Mouse (Mus musculus) induced T-regulatory cell, adult 2 months (primary cell): ENCODE measurements at regions not wholly inside any gene's neighbourhood (a gene's known extent, or its start where the extent isn't known, plus 50 kb on each side); places are given as distances from the start of the nearest gene placed in this dataset.

Experiments
- DNase-seq: peaks from one replicate; pipeline ENCODE4 v3.0.0-alpha.2; 2012; ENCODE audit warnings: low read depth

DNA sequence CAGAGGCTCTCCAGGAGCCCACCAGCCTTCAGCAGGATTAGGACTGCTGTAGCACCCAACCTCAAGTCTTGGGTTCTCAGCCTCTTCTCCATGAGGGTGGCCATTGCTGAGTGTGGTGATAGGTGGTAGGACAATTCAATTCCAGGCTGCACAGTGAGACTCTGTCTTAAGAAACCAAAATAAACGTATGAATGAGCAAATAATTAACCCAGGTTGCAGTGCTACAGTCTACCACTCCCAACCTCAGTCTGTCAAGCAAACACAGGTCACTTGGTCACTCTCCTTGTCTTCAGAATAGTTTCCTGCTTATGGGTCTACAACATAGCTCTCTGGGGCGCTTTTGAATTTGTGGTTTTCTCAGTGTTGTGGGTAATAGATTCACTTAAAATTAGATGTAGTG is 499.8 kb downstream of the Cdh26 start:
- DNase-seq: no peak

DNA sequence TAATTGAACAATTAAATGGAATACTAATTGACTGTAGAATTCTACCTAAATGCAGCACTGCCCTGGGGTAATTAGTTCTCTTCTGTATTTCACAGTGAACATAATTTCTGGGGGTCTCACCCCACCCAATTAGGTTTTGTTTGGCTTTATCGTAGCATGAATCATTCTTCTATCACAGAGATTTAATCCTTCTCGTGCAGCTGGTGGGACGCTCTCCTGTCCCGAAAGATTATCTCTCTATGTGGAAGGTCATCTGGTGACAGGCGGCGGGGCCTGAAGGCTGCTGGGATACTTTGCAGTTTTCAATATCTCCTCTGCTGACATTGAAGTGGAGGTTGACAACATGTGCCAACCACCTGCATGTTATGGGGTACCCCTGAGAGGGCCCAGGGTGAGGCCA is 493.8 kb upstream of the Cdh4 start:
- DNase-seq: no peak

GRCm38 (mm10) chr2:178949103-178949502 is 493.1 kb upstream of the Cdh4 start:
- no peak for DNase-seq

DNA sequence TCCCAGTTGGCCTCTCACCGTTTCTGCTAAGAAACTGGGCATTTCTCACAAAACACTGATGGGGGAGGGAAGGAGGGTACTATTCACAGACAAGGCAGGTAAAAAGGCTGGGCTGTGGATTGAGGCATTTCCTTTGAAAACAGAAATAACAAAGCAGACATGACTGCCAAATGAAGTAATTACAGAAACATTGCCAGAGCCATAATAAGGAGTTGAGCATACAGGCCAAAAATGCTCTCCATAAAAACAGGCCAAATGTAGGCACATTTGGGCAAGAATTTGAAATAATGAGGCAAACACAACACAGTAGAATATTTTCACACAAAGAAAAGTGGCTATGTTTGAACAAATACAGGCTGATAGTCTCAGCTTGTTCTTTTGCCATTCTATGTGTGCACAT is 491.9 kb upstream of the Cdh4 start:
- DNase-seq: no peak

GRCm38 (mm10) chr2:178954420-178955067 is 487.7 kb upstream of the Cdh4 start:
- DNase-seq: no peak

DNA sequence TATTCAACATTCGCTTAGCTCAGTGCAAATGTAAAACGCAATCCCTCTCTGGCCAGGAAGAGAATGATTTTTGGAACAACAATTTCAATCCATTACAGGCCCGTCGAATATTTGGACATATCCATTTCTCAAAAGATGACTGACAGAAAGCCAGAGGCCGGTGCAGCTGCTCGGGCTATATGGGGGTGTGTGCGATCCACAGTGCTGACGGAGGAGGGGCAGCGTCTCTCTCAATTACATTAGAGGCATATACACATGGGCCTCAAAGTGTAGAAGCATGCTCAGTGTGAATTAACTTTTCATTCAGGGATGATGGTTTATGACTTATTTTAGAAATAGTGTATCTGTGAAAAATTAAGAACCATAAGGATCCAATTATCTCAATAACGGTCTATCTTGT is 483.4 kb upstream of the Cdh4 start:
- no peak for DNase-seq

- no peak for DNase-seq
Observed at GRCm38 (mm10) chr2:178959603-178960002, 482.6 kb upstream of the Cdh4 start.

DNA sequence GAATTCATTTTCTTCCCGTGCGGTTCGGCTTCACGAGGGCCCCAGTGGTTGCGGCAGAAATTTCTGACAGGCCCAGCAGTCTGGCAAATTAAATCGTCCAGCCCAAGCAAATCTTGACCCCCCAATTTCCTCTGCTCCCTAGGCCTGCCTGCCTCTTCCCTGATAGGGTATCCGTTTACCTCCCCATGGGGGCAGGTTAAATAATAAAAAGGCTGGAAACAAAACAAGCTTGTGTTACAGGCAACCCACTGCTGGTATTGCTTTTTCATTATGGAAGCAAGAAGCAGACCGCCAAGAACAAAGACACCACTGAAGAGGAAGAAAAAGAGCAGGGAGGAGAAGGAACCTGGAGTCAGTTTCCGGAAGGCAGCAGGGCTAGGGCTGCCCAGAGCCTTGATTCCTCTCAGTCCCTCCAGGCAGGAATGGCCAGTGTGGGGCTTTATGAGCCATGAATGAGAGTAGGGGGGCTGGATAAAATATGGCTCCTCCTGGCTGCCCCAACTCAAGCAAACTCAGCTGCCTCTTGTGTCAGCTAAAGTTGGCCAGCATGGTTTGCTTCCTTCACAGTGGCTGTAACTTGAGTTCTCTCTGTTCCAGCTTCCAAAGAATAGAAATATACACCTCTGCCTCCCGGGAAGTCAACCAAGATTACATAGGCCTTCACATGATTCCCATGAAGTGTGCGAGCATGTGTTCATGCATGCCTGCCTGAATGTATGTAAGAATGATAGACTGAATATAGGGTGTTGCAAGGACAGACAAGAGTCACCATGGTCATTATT is 474.5 kb upstream of the Cdh4 start:
- DNase-seq: no peak

- DNase-seq: no peak
Observed at GRCm38 (mm10) chr2:178969732-178970131, 472.5 kb upstream of the Cdh4 start.

GRCm38 (mm10) chr2:178975366-178975765 is 466.9 kb upstream of the Cdh4 start:
- no peak for DNase-seq

- DNase-seq: no peak
Observed at GRCm38 (mm10) chr2:178976046-178976445, 466.2 kb upstream of the Cdh4 start.

DNA sequence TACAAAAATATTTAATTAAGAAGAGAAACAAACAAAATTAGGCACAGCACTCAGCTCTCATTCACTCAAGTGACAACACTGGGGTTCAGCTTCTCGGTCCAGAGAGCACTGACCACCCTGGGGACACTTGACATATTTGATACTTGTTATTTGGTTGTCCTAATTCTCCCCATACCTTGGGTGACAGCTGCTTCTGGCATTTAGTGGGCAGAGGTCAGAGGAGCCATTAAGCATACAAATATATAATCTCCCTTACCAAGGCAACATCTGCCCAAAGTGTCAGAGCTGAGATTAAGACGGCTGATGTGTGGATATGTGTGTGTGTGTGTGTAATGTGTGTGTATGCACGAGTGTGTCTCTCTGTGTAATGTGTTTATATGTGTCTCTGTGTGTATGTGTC is 465.7 kb upstream of the Cdh4 start:
- DNase-seq: no peak

DNA sequence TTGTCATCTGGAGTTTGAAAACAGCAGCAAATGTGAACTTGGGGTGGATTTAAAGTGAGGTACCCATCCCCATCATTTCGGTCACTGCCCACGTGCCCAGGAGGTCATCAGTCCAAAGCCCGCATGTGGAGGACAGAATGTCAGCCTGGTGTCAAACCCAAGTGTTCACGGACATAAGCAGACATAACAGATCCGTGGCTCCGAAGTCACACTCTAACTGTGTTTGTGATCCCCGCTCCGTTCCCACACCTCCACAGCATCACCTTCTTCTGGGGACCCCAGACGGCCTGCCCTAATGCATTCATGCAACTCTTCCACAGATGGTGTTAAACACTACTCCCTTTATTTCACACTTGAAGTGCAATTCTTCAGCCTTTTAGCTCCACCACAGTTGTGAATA is 462.8 kb upstream of the Cdh4 start:
- DNase-seq: no peak

GRCm38 (mm10) chr2:178981736-178982502 is 460.3 kb upstream of the Cdh4 start:
- DNase-seq: no peak

- no peak for DNase-seq
Observed at GRCm38 (mm10) chr2:178983801-178984200, 458.4 kb upstream of the Cdh4 start.

DNA sequence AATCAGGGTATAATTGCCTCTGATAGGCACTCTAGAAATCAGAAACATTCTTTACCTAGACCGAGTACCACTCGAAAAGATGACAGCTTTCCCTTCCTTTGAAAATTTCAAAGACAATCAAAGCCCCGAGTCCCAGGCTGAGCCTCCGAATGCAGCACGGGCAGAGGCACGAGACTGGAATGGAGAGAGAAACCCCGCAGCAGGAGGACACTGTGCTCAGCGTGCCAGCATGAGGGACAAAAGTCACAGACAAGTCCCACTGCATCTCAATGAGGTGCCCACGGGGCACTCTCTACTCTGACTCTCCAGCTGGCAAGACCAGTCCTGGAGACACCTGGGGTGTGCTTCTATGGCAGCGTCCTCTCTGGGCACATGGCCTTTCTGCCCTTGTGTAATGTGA is 454.3 kb upstream of the Cdh4 start:
- DNase-seq: no peak

GRCm38 (mm10) chr2:178989291-178989690 is 452.9 kb upstream of the Cdh4 start:
- DNase-seq: no peak

DNA sequence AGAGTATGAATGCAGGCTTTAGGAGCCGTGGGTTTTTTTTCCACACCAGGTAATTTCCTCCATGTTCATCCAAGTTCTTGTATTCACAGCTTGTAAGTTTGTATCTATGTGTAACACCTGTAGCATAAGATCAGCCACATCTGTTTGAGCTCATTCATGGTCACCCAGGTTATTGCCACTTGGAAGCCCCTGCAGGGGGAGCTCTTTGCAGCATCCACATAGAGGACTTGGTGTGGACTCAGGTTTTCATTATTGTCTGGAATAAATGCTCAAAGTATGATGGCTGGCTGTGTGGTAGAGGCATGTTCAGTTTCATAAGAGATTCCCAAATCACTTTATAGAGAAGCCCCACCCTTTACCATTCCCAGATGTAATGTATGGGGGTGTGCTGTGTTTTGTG is 452.4 kb upstream of the Cdh4 start:
- no peak for DNase-seq

GRCm38 (mm10) chr2:178990959-178991358 is 451.3 kb upstream of the Cdh4 start:
- no peak for DNase-seq

GRCm38 (mm10) chr2:178992334-178993116 is 449.7 kb upstream of the Cdh4 start:
- DNase-seq: no peak

GRCm38 (mm10) chr2:178997921-178998320 is 444.3 kb upstream of the Cdh4 start:
- no peak for DNase-seq

GRCm38 (mm10) chr2:179000448-179001081 is 441.7 kb upstream of the Cdh4 start:
- DNase-seq: no peak
